Mouse (Mus musculus) bone marrow, adult 2 months (tissue): ENCODE measurements around the gene Comp. TPM values are rescaled to one million over a fixed set of nuclear protein-coding genes. Genes with fewer than 3 reads are reported as not detected.

Experiments used
- H3K27ac ChIP-seq: fragments of 200-500 bp; 2 replicates; pipeline ENCODE4 v1.5.1; 2012; ENCODE audit warnings: low read depth, mild to moderate bottlenecking, control low read depth, inconsistent platforms, low read length; ENCODE audit not compliant: control insufficient read depth, poor library complexity, insufficient read depth
- H3K4me1 ChIP-seq: fragments of 200-500 bp; 2 replicates; pipeline ENCODE4 v1.6.1; 2011; ENCODE audit warnings: low read length; ENCODE audit not compliant: control insufficient read depth, insufficient read depth
- H3K4me3 ChIP-seq: fragments of 200-500 bp; replicated peaks from 2 replicates; pipeline ENCODE3; 2011; ENCODE audit warnings: mild to moderate bottlenecking, low read depth, low read length, control low read depth; ENCODE audit not compliant: control insufficient read depth
- CTCF ChIP-seq: fragments of 200-500 bp; IDR thresholded peaks from 2 replicates; pipeline ENCODE4 v1.5.1; 2011; ENCODE audit warnings: low read length, control low read depth; ENCODE audit not compliant: control insufficient read depth, insufficient read depth
- POLR2A ChIP-seq: fragments of 200-500 bp; IDR thresholded peaks from 2 replicates; pipeline ENCODE4 v1.6.1; 2011; ENCODE audit warnings: low read depth, mild to moderate bottlenecking, control low read depth, low read length, borderline replicate concordance; ENCODE audit not compliant: control insufficient read depth
- WGBS: fragments of 180-500 bp; shearing (Covaris S2); methylation state at CpG from one replicate; pipeline ENCODE4 v1.1.7; 2018; 5-methylcytosine and 5-hydroxymethylcytosine counted together
- polyA plus RNA-seq: library from polyadenylated mRNA; stranded (reverse); fragments of >200 nt; gene quantifications from 2 replicates; pipeline ENCODE4 v1.2.4, GENCODE M21; 2011; ENCODE audit warnings: low replicate concordance; ENCODE audit not compliant: missing spikeins, insufficient read depth, insufficient read length

Gene Comp
- polyA plus RNA-seq, 1 experiment = not detected

DNA sequence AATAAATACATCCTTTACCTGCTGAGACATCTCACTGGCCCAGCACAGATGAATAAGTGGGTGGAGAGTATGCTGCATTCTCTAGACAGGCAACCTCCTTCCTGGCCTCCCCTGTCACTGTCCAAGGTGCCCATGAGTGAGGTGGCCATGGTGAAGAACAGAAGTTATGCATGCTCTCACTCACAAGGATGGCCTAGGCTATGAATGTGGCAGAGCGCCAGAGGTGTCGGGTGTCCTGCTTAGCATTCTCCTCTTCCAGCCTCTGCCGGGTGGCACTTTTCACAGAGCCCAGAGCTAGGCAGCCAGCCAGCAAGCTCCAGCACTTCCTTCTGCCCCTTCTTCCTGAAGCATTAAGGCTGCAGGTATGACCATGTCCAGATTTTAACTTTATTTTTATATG, 13.9 kb upstream of the Comp start:
- no peak for TF ChIP-seq POLR2A
- no peak for TF ChIP-seq CTCF
- 55% methylated on average over 3 of the region's 3 CpGs for WGBS
- no peaks in the 10 kb centered on the region; the same call in 1 of the 2 replicates for H3K4me1 ChIP-seq

DNA sequence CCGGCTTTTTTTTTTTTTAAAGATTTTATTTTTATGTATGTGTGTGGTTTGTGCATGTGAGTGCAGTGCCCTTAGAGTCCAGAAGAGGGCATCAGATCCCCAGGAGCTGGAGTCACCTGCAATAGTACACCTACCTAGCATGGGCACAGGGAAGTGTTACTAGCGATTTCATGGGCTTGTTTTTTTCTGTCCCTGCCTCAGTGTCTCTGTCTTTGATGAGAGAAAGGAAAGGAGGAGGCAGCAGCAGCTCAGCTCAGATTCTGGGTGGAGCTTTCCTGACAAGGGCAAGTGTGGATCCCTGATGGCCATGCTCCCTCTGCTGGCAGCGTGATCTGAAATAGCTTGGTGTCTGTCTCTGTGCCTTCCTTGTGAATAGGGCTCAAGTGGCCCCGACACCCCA, 12.6 kb upstream of the Comp start:
- TF ChIP-seq POLR2A (no peak), CTCF (peak; percentile 54; the same call in 1 of the 2 replicates)

More for the DNA sequence above, 13.9 kb upstream of the Comp start:
- Histone ChIP-seq H3K4me3 (no peak overlapping the region), H3K27ac (no peak overlapping the region)

DNA sequence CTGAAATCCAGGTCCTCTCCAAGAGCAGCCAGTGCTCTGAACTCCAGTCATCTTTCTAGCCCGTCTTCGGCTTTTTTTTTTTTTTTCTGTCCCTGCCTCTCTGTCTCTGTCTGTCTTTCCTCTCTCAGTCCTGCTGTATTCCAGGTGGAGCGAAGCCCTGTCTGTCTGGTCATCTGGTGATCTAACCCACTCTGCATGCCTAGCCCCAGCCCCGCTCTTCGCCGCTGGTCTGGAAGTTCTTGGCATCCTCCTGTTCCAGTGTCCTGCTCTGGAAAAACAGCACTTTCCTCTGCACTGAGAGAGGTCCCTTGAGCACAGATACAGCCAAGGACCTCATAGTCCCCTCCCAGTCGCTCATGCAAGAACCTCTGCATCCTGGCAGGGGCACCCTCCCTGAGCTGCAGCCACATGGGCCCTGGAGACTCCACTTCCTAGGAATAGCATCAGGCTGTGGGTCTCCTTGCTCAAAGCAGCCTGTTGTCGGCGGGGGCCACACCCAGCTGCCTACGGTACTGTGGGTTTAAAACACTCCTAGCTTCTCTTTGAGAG, 11.8 kb upstream of the Comp start:
- Histone ChIP-seq H3K4me3 (no peak overlapping the region), H3K4me1 (no peaks in the 10 kb centered on the region), H3K27ac (no peak overlapping the region)
- TF ChIP-seq CTCF (no peak), POLR2A (no peak)
- 82% methylated on average over 10 of the region's 10 CpGs for WGBS

More for the DNA sequence above, 12.6 kb upstream of the Comp start:
- H3K4me1 ChIP-seq = no peaks in the 10 kb centered on the region
- no peak overlapping the region for H3K27ac ChIP-seq
- no peak overlapping the region for H3K4me3 ChIP-seq
- WGBS = 64% methylated on average over 4 of the region's 4 CpGs

DNA sequence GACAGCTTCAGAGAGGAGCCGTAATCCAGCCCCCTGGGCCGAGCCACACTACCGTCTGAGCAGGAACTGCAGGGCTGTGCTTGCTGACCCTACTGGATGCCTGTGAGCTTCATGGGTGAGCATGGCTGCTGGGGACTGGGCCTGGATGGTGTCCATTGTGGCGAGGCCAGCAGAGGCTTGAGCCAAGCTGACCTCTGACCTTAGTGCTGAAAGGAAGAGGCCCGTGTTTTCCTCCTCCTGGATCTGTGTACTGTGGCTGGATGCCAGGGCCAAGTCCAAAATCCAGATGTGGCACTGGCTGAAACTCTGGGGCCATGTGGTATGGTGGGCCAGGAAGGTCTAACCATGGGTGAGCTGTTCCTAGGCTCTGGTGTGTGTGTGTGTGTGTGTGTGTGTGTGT, 9.3 kb upstream of the Comp start:
- H3K4me1 ChIP-seq = no peaks in the 10 kb centered on the region
- H3K27ac ChIP-seq = no peak overlapping the region
- H3K4me3 ChIP-seq = no peak overlapping the region
- TF ChIP-seq POLR2A (no peak), CTCF (no peak)
- WGBS = 80% methylated on average over 5 of the region's 5 CpGs

GRCm38 (mm10) chr8:70366588-70366987, 6.8 kb upstream of the Comp start:
- WGBS = 75% methylated on average over 5 of the region's 5 CpGs
- Histone ChIP-seq H3K27ac (no peak overlapping the region), H3K4me1 (no peaks in the 10 kb centered on the region), H3K4me3 (no peak overlapping the region)
- TF ChIP-seq POLR2A (no peak), CTCF (no peak)

DNA sequence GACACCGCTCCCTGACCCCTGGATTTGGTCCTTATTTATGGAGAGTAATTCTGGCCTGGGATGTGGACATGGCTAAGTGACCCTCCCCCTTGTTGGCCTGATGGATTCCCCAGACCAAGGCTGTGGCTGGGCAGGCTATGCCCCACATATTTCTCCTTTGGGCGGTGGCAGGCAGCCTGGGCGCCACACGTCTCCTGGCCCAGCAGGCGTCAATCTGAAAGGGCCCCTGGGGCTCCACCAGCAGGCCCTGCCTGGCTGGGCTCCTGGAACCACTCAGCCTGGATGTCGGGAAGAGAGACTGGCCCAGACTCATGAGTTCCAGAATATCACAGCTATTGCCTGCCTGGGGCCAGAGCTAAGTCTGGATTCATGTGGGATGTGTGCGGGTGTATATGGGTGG, 2.9 kb upstream of the Comp start:
- 87% methylated on average over 7 of the region's 7 CpGs for WGBS
- no peak for TF ChIP-seq CTCF
- TF ChIP-seq POLR2A = no peak
- Histone ChIP-seq H3K4me3 (no peak overlapping the region), H3K4me1 (no peaks in the 10 kb centered on the region; the same call in 1 of the 2 replicates), H3K27ac (no peak overlapping the region)

- no peak overlapping the region for H3K4me3 ChIP-seq
- no peak overlapping the region; the same call in 1 of the 2 replicates for H3K27ac ChIP-seq
- no peak for TF ChIP-seq CTCF
- no peaks in the 10 kb centered on the region; the same call in 1 of the 2 replicates for H3K4me1 ChIP-seq
- 70% methylated on average over 6 of the region's 6 CpGs for WGBS
Measured at GRCm38 (mm10) chr8:70371951-70372350, 1.4 kb upstream of the Comp start.

- 0 out of 2 replicates have a peak, but pooled peaks have one; percentile 9 for TF ChIP-seq POLR2A
- TF ChIP-seq CTCF = no peak
- Histone ChIP-seq H3K4me3 (peak overlapping the region; percentile 37), H3K4me1 (no peaks in the 10 kb centered on the region; the same call in 1 of the 2 replicates), H3K27ac (no peak overlapping the region; the same call in 1 of the 2 replicates)
- under 1% methylated on average over 53 of the region's 53 CpGs for WGBS
Measured at GRCm38 (mm10) chr8:70374318-70374927, 1.1 kb downstream of the Comp start.

DNA sequence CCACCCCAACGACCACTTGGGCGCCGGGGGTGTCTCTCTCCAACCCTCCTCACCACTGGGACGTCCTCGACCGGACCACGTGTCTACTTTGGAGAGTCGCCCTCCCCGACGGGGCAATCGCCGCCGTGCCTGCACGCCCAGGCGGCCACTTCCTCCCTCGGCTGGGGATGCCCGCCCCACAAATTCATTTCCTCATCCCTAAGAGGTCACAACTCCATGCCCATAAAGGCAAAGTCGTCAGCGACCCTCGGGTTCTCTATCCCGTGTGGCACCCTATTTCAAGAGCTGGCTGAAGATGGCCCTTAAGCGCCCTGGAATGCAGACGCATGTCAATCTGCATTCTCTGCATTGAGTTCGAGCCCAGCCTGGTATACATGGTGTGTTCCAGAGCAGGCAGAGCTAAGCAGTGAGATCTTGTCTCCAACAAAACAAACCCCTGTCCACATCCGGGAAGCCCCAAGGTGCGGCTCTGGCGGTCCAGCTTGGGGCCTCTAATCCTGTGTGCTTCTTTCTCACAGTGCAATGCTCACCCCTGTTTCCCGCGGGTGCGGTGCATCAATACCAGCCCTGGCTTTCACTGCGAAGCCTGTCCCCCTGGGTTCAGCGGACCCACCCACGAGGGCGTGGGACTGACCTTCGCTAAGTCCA, 2.0 kb downstream of the Comp start:
- no peak overlapping the region for H3K27ac ChIP-seq
- no peaks in the 10 kb centered on the region; the same call in 1 of the 2 replicates for H3K4me1 ChIP-seq
- WGBS = 3% methylated on average over 35 of the region's 35 CpGs
- H3K4me3 ChIP-seq = no peak overlapping the region
- no peak for TF ChIP-seq POLR2A
- no peak for TF ChIP-seq CTCF
